Mouse (Mus musculus) limb, embryonic 15.5 days (tissue): ENCODE measurements around the gene St3gal2. TPM values are rescaled to one million over a fixed set of nuclear protein-coding genes. Genes with fewer than 3 reads are reported as not detected.
"Not testable (repeated sequence)": the region's sequence is repeated elsewhere in the genome, so short reads cannot be mapped to it uniquely, and the experiment has no call there.

Experiments used
- ATAC-seq: fragments of 200-750 bp; cut with Nextera tagmentation; 2 replicates; pipeline ENCODE4 v1.8.0; 2017; ENCODE audit warnings: low read depth, moderate TSS enrichment; ENCODE audit not compliant: insufficient number of reproducible peaks, low FRiP score, low TSS enrichment
- H3K27ac ChIP-seq: fragments of 300-500 bp; sonication (generic); 2 replicates; pipeline ENCODE4 v1.5.1; 2015; ENCODE audit warnings: moderate library complexity, mild to moderate bottlenecking, inconsistent platforms
- H3K27me3 ChIP-seq: fragments of 300-500 bp; sonication (generic); 2 replicates; pipeline ENCODE4 v1.6.1; 2015; ENCODE audit warnings: inconsistent platforms
- H3K36me3 ChIP-seq: fragments of 300-500 bp; sonication (generic); 2 replicates; pipeline ENCODE4 v1.6.1; 2015; ENCODE audit warnings: inconsistent platforms
- H3K4me1 ChIP-seq: fragments of 300-500 bp; sonication (generic); 2 replicates; pipeline ENCODE4 v1.6.1; 2015; ENCODE audit warnings: inconsistent platforms
- H3K4me2 ChIP-seq: fragments of 300-500 bp; sonication (generic); 2 replicates; pipeline ENCODE4 v1.6.1; 2015; ENCODE audit warnings: mild to moderate bottlenecking, inconsistent platforms
- H3K4me3 ChIP-seq: fragments of 300-500 bp; sonication (generic); 2 replicates; pipeline ENCODE4 v1.5.1; 2015; ENCODE audit warnings: mild to moderate bottlenecking, inconsistent platforms
- H3K9ac ChIP-seq: fragments of 300-500 bp; sonication (generic); 2 replicates; pipeline ENCODE4 v1.6.1; 2015; ENCODE audit warnings: inconsistent platforms
- H3K9me3 ChIP-seq: fragments of 300-500 bp; sonication (generic); 2 replicates; pipeline ENCODE4 v1.6.1; 2016; ENCODE audit warnings: inconsistent platforms
- WGBS: fragments of 180-500 bp; shearing (Covaris S2); methylation state at CpG from one replicate; pipeline ENCODE4 v1.1.7; 2015; 5-methylcytosine and 5-hydroxymethylcytosine counted together
- polyA plus RNA-seq: library from polyadenylated mRNA; unstranded; fragments of >200 nt; fragmentation: Nextera tagmentation; extraction: Ambion mirVana; gene quantifications from 2 replicates; pipeline ENCODE4 v1.2.1, GENCODE M21; 2015

St3gal2 gene
- polyA plus RNA-seq, 1 experiment from 2014 or later: 32.6 TPM

GRCm38 (mm10) chr8:110918027-110918426, 1.7 kb upstream of the St3gal2 start:
- 75% methylated on average over 11 of the region's 11 CpGs for WGBS
- Histone ChIP-seq H3K27ac (no peak overlapping the region), H3K4me2 (no peak overlapping the region), H3K9ac (no peak overlapping the region), H3K27me3 (no peaks in the 10 kb centered on the region), H3K9me3 (no peaks in the 10 kb centered on the region), H3K4me3 (no peak overlapping the region), H3K36me3 (no peaks in the 10 kb centered on the region), H3K4me1 (peaks cover 30% of the 10 kb centered on the region)
- no peak for ATAC-seq

- no peak for ATAC-seq
- H3K9ac ChIP-seq: no peak overlapping the region
- no peak overlapping the region for H3K4me2 ChIP-seq
- no peak overlapping the region for H3K4me3 ChIP-seq
- no peaks in the 10 kb centered on the region for H3K9me3 ChIP-seq
- 43% methylated on average over 8 of the region's 8 CpGs for WGBS
- H3K4me1 ChIP-seq: peaks cover 30% of the 10 kb centered on the region
- H3K27ac ChIP-seq: no peak overlapping the region
- H3K27me3 ChIP-seq: no peaks in the 10 kb centered on the region
- no peaks in the 10 kb centered on the region for H3K36me3 ChIP-seq
These were observed 1.3 kb upstream of the St3gal2 start for GRCm38 (mm10) chr8:110918460-110918859.

DNA sequence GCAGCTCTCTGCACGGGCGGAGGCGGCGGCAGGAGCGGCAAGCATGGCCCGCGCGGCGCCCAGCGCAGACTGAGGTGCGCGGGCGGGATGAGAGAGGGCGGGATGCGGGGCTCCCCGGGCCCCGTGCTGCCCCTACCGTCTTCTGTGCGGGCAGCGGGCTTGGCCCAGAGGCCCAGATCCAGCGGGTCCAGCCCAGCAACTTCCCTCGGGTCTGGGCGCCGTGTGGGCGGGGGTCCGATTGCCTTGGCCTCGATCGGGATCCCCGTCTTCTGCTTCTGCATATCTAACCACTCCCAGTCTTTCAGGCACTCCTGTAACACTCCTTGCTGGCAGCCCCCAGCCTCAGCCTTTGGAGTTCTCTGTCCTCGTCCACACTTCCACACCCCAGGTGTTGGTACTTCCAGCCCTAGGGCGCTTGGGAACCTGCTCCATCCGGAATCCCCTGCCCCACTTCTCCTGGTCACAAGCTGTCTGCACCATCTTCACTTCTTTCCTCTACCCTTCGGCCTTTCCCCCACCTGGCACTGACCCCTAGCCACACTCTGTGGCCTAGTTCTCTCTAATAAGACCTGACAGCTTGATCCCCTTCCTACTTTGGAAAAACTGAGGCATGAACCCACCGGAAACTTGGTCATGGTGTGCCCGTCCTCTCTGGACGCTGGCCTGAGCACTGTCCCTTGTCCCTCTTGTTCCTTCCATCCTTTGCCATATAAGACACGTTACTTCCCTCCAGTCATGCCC, 480 bp downstream of the St3gal2 start:
- peaks cover 30% of the 10 kb centered on the region for H3K4me1 ChIP-seq
- ATAC-seq: no peak
- peak overlapping the region; percentile 79 for H3K4me3 ChIP-seq
- under 1% methylated on average over 30 of the region's 37 CpGs for WGBS
- H3K4me2 ChIP-seq: peak overlapping the region; percentile 76
- peak overlapping the region; percentile 79 for H3K9ac ChIP-seq
- no peaks in the 10 kb centered on the region for H3K27me3 ChIP-seq
- H3K36me3 ChIP-seq: 0 out of 2 replicates have a peak, but pooled peaks cover 3% of the 10 kb centered on the region
- peak overlapping the region; percentile 89 for H3K27ac ChIP-seq
- no peaks in the 10 kb centered on the region for H3K9me3 ChIP-seq

DNA sequence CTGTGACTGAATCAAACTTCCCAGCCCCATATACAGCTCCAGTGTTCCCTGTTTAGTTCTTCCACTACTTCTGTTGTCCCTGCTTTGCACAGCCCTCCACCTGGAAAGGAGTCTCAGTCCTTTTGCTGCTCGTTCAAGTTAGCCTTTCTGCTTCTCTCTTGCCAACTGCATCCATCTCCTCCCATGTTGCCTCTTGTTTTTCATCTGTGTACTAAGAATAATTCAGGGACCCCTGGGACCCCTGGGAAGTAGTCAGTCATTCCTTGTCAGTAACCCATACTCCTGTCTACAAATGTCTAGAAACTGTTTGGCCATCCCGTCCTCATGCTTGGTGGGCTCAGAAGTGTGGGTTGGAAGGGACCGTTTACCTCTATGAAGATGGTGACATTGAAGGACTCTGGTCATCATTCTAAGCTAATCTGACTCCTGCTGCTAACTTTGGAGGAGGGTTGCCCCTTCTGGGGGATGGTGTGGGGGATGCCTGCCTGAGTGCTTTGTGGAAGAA, 1.1 kb downstream of the St3gal2 start:
- Histone ChIP-seq H3K9ac (peak overlapping the region; percentile 79), H3K9me3 (no peaks in the 10 kb centered on the region), H3K4me3 (peak overlapping the region; percentile 79), H3K27me3 (no peaks in the 10 kb centered on the region), H3K4me1 (peaks cover 30% of the 10 kb centered on the region), H3K4me2 (peak overlapping the region; percentile 76), H3K36me3 (0 out of 2 replicates have a peak, but pooled peaks cover 3% of the 10 kb centered on the region), H3K27ac (peak overlapping the region; percentile 89)
- ATAC-seq: no peak
- 13% methylated on average over 3 of the region's 3 CpGs for WGBS

DNA sequence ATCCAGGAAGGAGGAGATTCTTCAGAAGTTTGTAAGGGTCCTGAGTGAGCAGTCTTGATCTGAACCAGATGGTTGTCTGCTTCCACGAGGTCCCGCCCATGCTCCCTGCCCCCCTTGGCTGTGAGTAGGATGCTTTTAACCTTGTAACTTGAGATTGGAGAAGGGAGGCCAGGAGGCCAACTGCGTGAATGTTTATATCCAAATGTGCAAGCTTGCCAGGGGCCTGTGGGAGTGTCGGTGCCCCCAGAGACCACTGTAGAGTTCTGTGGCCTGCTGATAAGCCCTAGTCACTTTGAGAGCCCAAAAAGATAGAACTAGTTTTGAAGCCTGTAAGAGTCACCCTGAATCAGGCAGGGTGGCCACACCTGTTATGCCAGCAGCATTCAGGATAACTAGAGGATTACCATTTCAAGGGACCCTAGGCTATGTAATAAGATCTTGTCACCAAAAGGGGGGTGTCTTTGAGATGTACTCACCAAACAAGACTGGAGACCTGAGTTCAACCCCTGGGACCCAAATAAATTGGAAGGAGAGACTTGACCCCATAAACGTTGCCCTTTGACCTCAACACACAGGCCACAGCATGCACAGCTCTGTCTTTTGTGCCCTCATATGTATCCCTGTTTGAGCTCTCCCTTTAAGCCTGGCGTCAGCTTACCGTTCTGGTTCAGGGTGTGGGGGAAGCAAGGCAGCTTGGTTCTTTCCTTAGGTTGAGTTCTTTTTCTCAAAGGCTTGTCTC, 1.9 kb downstream of the St3gal2 start:
- WGBS: 13% methylated on average over 7 of the region's 7 CpGs
- H3K27ac ChIP-seq: peak overlapping the region; percentile 89
- peak overlapping the region; percentile 79; the same call in 1 of the 2 replicates for H3K9ac ChIP-seq
- H3K9me3 ChIP-seq: no peaks in the 10 kb centered on the region
- 0 out of 2 replicates have a peak, but pooled peaks cover 3% of the 10 kb centered on the region for H3K36me3 ChIP-seq
- H3K4me1 ChIP-seq: peaks cover 34% of the 10 kb centered on the region
- H3K27me3 ChIP-seq: no peaks in the 10 kb centered on the region
- peak overlapping the region; percentile 79 for H3K4me3 ChIP-seq
- peak overlapping the region; percentile 76 for H3K4me2 ChIP-seq
- no peak; the same call in 1 of the 2 replicates for ATAC-seq

GRCm38 (mm10) chr8:110925691-110926140, 6.0 kb downstream of the St3gal2 start:
- H3K36me3 ChIP-seq: 0 out of 2 replicates have a peak, but pooled peaks cover 3% of the 10 kb centered on the region
- H3K4me3 ChIP-seq: no peak overlapping the region
- H3K4me1 ChIP-seq: peaks cover 28% of the 10 kb centered on the region
- H3K9ac ChIP-seq: no peak overlapping the region
- H3K9me3 ChIP-seq: no peaks in the 10 kb centered on the region
- no peaks in the 10 kb centered on the region for H3K27me3 ChIP-seq
- no peak overlapping the region for H3K4me2 ChIP-seq
- no peak for ATAC-seq
- WGBS: 61% methylated on average over 8 of the region's 8 CpGs
- H3K27ac ChIP-seq: no peak overlapping the region

GRCm38 (mm10) chr8:110926690-110927089, 7.0 kb downstream of the St3gal2 start:
- WGBS: 30% methylated on average over 5 of the region's 5 CpGs
- H3K36me3 ChIP-seq: peaks cover 11% of the 10 kb centered on the region; the same call in 1 of the 2 replicates
- no peak; the same call in 1 of the 2 replicates for ATAC-seq

GRCm38 (mm10) chr8:110928435-110928834, 8.7 kb downstream of the St3gal2 start:
- Histone ChIP-seq H3K9me3 (no peaks in the 10 kb centered on the region), H3K27me3 (no peaks in the 10 kb centered on the region), H3K36me3 (peaks cover 12% of the 10 kb centered on the region; the same call in 1 of the 2 replicates), H3K4me3 (no peak overlapping the region), H3K27ac (no peak overlapping the region), H3K4me2 (no peak overlapping the region), H3K4me1 (peaks cover 13% of the 10 kb centered on the region), H3K9ac (no peak overlapping the region)
- ATAC-seq: no peak
- whole genome bisulfite sequencing: 78% methylated on average over 7 of the region's 7 CpGs

More at GRCm38 (mm10) chr8:110926690-110927089, 7.0 kb downstream of the St3gal2 start:
- Histone ChIP-seq H3K9ac (no peak overlapping the region), H3K9me3 (no peaks in the 10 kb centered on the region), H3K4me1 (peaks cover 18% of the 10 kb centered on the region), H3K27ac (no peak overlapping the region), H3K27me3 (no peaks in the 10 kb centered on the region), H3K4me3 (no peak overlapping the region), H3K4me2 (no peak overlapping the region)

GRCm38 (mm10) chr8:110929066-110929465, 9.3 kb downstream of the St3gal2 start:
- Histone ChIP-seq H3K4me3 (no peak overlapping the region), H3K36me3 (peaks cover 12% of the 10 kb centered on the region; the same call in 1 of the 2 replicates), H3K27me3 (no peaks in the 10 kb centered on the region), H3K9ac (no peak overlapping the region), H3K4me1 (peaks cover 13% of the 10 kb centered on the region), H3K27ac (no peak overlapping the region), H3K4me2 (no peak overlapping the region), H3K9me3 (no peaks in the 10 kb centered on the region)
- WGBS: 73% methylated on average over 5 of the region's 5 CpGs
- ATAC-seq: no peak

- not testable (repeated sequence) for H3K27me3 ChIP-seq, H3K27ac ChIP-seq, H3K4me2 ChIP-seq, ATAC-seq, H3K9ac ChIP-seq, H3K4me3 ChIP-seq, H3K9me3 ChIP-seq
- 93% methylated on average over 8 of the region's 8 CpGs for WGBS
- peaks cover 13% of the 10 kb centered on the region for H3K4me1 ChIP-seq
- H3K36me3 ChIP-seq: peaks cover 13% of the 10 kb centered on the region
These were observed 9.9 kb downstream of the St3gal2 start for GRCm38 (mm10) chr8:110929672-110930071.

DNA sequence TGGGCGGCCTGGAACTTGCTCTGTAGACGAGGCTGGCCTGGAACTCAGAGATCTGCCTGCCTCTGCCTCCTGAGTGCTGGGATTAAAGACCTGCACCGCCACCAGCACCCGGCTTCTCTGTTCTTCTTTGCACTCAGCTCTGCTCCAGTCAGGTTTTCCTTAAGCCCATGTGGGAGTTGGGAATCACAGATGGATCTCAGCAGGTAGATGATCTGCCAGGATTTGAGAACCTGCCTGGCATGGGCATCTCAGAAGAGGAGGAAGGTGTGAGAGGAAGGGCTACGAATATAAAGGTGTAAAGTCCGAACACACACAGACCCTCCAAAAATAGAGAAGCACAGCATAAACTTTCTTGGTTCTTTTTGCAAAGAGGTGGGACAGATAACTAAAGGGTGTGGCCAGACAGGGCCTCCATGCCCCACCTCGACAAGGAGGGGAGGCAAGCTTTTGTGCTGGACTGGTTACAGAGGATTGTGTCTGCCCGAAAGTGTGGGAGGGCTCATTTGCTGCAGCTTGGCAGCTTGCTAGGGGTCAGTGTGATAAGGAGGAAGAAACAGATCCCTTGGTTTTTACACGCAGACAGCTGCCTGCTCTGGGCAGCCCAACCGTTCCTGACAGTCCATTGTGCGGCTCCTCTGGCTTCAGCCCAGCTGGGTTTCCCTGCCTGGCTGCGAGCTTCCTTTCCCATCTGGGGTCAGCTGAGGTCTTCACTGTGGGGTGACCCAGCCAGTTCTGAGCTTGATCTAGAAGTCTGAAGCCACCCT, 11.6 kb downstream of the St3gal2 start:
- H3K9ac ChIP-seq: no peak overlapping the region
- no peak overlapping the region for H3K27ac ChIP-seq
- H3K4me1 ChIP-seq: peaks cover 13% of the 10 kb centered on the region
- ATAC-seq: 0 out of 2 replicates have a peak, but pooled peaks have one; percentile 26
- H3K36me3 ChIP-seq: peaks cover 14% of the 10 kb centered on the region
- no peaks in the 10 kb centered on the region for H3K9me3 ChIP-seq
- no peak overlapping the region for H3K4me3 ChIP-seq
- no peak overlapping the region for H3K4me2 ChIP-seq
- 72% methylated on average over 12 of the region's 12 CpGs for WGBS
- no peaks in the 10 kb centered on the region for H3K27me3 ChIP-seq
